Mouse (Mus musculus) spleen, postnatal 36 days (tissue): ENCODE results near the gene Fmnl2.

ENCODE experiments used
- DNase-seq, 2 experiments: peaks; one replicate each; pipeline ENCODE4 v3.0.0; 2022; ENCODE audit warnings: low spot score in 2 of 2, mixed read lengths in 1 of 2

The Fmnl2 gene

GRCm38 (mm10) chr2:53105408-53105807 lies 247.7 kb downstream of the Fmnl2 start:
- no peak for DNase-seq

- no peak for DNase-seq
Observed at GRCm38 (mm10) chr2:53106056-53106455, 248.4 kb downstream of the Fmnl2 start.

- no peak for DNase-seq
Observed at GRCm38 (mm10) chr2:53106472-53106871, 248.8 kb downstream of the Fmnl2 start.

GRCm38 (mm10) chr2:53108547-53108946 lies 250.9 kb downstream of the Fmnl2 start:
- DNase-seq: no peak

- no peak for DNase-seq
Observed at GRCm38 (mm10) chr2:53121797-53122196, 264.1 kb downstream of the Fmnl2 start.

- no peak for DNase-seq
Observed at GRCm38 (mm10) chr2:53125998-53126397, 268.3 kb downstream of the Fmnl2 start.

GRCm38 (mm10) chr2:53129070-53129469 lies 271.4 kb downstream of the Fmnl2 start:
- DNase-seq: no peak

GRCm38 (mm10) chr2:53131567-53131966 lies 273.9 kb downstream of the Fmnl2 start:
- DNase-seq: no peak

- DNase-seq: no peak
Observed at GRCm38 (mm10) chr2:53146852-53147251, 289.2 kb downstream of the Fmnl2 start.

GRCm38 (mm10) chr2:53173966-53174365 lies 316.3 kb downstream of the Fmnl2 start:
- no peak for DNase-seq

GRCm38 (mm10) chr2:53178966-53179365 lies 321.3 kb downstream of the Fmnl2 start:
- no peak for DNase-seq

GRCm38 (mm10) chr2:53179876-53180275 lies 322.2 kb downstream of the Fmnl2 start:
- DNase-seq: no peak
